Mouse (Mus musculus) embryo, embryonic 10.5 days (tissue): Measurements from ENCODE around the gene Med13l.
A peak's percentile ranks its signal among the peaks of the same experiment; 100 is the strongest.

Experiments used
- DNase-seq: peaks from one replicate; pipeline ENCODE4 v3.0.0-alpha.2; 2015; ENCODE audit warnings: low spot score

Gene Med13l

GRCm38 (mm10) chr5:118655966-118656365, 95.5 kb downstream of the Med13l start:
- DNase-seq: no peak

DNA sequence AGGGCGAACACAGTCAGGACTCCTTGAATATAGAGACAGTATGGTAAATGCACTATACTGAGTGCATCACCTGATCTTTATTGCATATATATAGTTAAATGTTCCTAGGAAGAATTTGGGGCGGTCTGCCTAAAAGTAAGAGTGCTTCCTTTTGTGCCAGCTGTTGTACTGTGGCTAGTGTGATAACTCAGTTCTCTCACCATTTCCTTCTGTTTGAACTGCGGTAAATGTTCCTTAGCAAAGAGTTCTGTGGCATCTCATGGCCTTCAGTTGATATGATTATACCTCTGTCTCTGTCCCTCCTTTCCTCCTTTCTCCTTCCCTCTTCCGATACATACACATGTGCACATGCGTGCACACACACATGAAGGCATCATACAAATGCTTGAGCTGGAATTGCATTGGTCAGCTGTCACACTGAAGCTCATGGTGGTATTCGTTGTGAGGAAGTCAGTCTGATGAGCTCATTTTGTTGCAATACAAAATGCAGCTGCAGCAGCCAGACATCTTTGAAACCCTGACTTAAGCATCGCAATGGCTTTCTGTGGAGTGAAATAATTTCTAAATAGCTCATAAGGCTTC, 97.9 kb downstream of the Med13l start:
- DNase-seq: no peak

GRCm38 (mm10) chr5:118659713-118660112, 99.2 kb downstream of the Med13l start:
- no peak for DNase-seq

GRCm38 (mm10) chr5:118661751-118662150, 101.3 kb downstream of the Med13l start:
- no peak for DNase-seq

- no peak for DNase-seq
Observed at GRCm38 (mm10) chr5:118663999-118664398, 103.5 kb downstream of the Med13l start.

- no peak for DNase-seq
Observed at GRCm38 (mm10) chr5:118665023-118665422, 104.5 kb downstream of the Med13l start.

DNA sequence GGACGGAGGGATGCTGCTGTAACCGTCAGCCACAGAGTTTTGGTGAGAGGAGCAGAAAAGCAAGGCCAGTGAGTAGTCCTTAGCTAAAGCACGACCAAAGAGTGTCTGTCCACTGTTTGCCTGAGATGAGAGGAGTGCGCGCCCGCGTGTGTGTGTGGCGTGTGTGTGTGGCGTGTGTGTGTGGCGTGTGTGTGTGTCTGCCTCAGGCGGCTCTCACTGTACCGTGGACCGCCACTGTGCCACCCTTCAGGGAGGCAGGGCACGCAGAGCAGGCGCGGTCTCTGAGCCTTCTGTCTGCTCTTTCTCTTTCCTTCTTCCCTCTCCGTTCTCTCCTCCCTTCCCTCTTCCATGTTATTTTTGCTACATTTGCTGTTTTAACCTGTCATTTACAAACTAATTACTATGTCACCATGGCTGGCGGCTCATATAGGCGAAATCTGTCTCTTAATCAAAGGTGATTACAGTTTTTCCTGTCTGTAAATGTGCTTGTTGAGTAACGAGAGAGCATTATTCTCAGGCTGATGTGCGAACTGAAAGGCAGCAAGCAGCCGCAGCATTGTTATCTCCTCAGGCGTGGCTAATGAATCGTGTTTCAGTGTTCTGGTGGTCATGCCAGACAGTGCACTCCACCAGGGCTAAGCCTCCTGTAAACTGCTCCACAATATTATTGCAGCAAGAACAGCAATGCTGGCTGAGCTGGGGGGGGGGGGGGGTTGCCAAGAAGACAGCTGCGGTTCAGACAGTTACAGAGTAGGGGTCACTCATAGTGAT, 106.1 kb downstream of the Med13l start:
- DNase-seq: peak; percentile 79

DNA sequence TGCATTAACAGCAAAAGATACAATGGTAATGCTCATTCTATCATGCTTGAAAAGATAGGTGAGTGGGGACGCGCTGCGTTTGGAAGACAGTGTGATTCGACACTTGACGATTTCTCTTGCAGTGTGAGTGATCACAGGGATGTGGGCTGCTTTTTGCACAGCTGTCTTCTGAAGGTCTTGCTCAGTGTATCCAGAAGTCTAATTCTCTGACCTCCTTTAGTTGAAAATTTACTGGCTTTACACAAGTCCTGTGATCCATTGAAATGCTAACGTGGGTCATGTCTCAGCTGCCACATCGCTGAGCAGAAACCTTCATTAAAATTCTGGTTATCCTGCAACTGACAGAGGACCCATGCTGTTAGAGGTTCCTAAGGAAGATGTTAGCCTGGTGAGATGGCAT, 107.4 kb downstream of the Med13l start:
- DNase-seq: no peak

DNA sequence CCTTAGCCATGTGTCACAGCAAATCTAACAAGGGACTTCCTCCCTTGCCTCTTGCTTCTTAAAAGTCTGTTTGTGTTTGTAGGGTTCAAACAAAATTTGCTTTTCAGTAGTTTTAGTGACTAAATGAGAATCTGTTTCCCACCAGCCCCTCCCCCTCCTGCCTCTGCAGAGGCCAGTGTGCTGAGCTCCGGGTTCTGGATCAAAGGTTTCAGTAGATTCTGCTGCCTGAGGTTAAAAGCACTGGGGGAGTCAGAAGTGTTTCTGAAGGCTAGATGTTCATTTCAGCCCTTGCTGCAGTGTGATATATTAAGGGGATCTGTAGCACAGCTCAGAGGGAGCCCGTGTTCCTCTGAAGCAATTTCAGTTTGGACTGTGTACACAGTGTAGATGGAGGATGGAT, 108.5 kb downstream of the Med13l start:
- DNase-seq: peak; percentile 55

DNA sequence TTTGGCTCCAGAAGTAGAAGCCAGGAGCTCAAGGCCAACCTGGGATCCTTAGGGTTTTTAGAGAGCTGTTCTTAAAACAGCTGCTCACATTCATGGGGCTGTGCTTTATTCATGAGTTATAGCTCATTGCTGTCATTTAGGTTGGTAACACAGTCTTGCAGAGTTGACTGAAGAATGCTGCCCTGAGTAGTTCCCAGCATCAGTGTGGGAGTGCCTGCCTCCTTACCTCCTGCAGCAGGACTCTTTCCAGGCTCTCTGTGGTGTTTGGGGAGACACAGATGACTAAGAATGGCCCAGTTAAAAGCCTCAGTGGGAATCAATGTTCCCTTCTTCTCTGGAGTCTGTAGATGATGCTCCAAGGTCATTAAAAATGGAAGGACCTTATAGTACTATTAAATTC, 111.6 kb downstream of the Med13l start:
- no peak for DNase-seq

DNA sequence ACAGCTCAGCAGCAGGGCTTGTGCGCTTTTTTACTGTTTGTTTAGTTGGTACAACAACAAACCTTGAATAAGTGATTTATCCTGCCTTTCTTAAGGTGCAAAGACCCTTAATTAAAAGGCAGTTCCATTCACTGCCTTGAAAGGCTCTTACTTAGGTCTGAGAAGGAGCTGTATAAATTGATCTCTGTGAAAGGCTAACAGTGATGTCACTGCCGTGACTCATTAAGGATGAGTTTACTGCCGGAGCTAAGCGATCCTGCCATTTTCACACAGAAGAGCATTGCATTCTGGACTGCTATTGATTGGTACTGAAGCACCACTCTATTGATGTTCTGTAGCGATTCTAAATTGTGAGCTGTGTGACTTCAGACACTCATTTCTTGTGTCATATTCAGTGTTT, 113.4 kb downstream of the Med13l start:
- DNase-seq: peak; percentile 54

GRCm38 (mm10) chr5:118674321-118674720, 113.8 kb downstream of the Med13l start:
- DNase-seq: no peak

- DNase-seq: no peak
Observed at GRCm38 (mm10) chr5:118675697-118676096, 115.2 kb downstream of the Med13l start.

- no peak for DNase-seq
Observed at GRCm38 (mm10) chr5:118676151-118676918, 115.9 kb downstream of the Med13l start.

DNA sequence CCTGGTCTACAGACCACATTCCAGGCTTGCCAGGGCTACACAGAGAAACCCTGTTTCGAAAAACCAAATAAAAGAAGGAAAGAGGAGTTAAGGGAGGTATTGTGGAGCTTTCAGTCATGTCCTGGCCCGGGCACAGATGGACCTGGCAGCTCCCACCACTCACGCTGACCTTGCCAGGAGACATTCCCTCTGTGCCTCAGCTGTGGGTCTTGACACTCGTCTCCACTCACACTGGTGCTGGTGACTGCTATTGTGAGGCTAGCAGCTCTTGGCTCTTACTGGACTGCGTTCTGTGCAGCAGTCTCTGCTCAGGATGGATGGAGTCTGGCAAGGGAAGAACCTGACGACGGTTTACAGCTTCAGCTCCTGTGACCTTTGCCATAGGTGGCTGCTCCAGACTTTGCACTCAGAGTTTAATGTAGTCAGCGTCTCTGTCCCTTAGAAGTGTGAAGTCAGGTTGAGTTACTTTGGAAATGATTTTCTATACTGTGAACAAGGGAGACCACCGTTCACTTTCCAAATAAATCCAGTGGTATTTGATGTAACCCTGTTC, 118.9 kb downstream of the Med13l start:
- DNase-seq: no peak

GRCm38 (mm10) chr5:118680853-118681252, 120.4 kb downstream of the Med13l start:
- no peak for DNase-seq

- no peak for DNase-seq
Observed at GRCm38 (mm10) chr5:118682007-118682406, 121.5 kb downstream of the Med13l start.

- no peak for DNase-seq
Observed at GRCm38 (mm10) chr5:118685145-118685544, 124.7 kb downstream of the Med13l start.

GRCm38 (mm10) chr5:118686021-118686420, 125.5 kb downstream of the Med13l start:
- DNase-seq: no peak

GRCm38 (mm10) chr5:118688886-118689835, 128.7 kb downstream of the Med13l start:
- no peak for DNase-seq

GRCm38 (mm10) chr5:118691025-118691709, 130.7 kb downstream of the Med13l start:
- DNase-seq: no peak
